Mouse (Mus musculus) frontal cortex, postnatal 36 days (tissue): ENCODE data around the gene Lzts3.

Experiments
- DNase-seq, 2 experiments: peaks; one replicate each; pipeline ENCODE4 v3.0.0; 2022; ENCODE audit warnings: low spot score in 2 of 2

The Lzts3 gene

GRCm38 (mm10) chr2:130635847-130636246 is 6.8 kb downstream of the Lzts3 start:
- DNase-seq = no peak

GRCm38 (mm10) chr2:130634739-130635411 is 7.7 kb downstream of the Lzts3 start:
- DNase-seq = no peak

GRCm38 (mm10) chr2:130634006-130634738 is 8.4 kb downstream of the Lzts3 start:
- no peak for DNase-seq

- DNase-seq = no peak
These were observed 9.5 kb downstream of the Lzts3 start for GRCm38 (mm10) chr2:130632887-130633675.

- DNase-seq = no peak
These were observed 10.2 kb downstream of the Lzts3 start for GRCm38 (mm10) chr2:130632416-130632815.

- DNase-seq = peak; percentile 92 to 93
These were observed 12.8 kb downstream of the Lzts3 start, which contains the start of the genes Fastkd5 and Ubox5 for GRCm38 (mm10) chr2:130629839-130630203. Fastkd5 (minus strand) TSS chr2:130630027. Ubox5 (minus strand) TSS chr2:130630038.

- DNase-seq = no peak
These were observed 13.3 kb downstream of the Lzts3 start for GRCm38 (mm10) chr2:130629080-130629838.

- no peak for DNase-seq
These were observed 14.2 kb downstream of the Lzts3 start for GRCm38 (mm10) chr2:130628424-130628823.

GRCm38 (mm10) chr2:130618972-130619371 is 23.6 kb downstream of the Lzts3 start:
- no peak for DNase-seq

- no peak for DNase-seq
These were observed 29.5 kb downstream of the Lzts3 start for GRCm38 (mm10) chr2:130613091-130613490.

- DNase-seq = no peak
These were observed 40.4 kb downstream of the Lzts3 start for GRCm38 (mm10) chr2:130602195-130602594.

GRCm38 (mm10) chr2:130598399-130598798 is 44.2 kb downstream of the Lzts3 start:
- DNase-seq = no peak

- peak in 1 of 2 experiments; percentile 66 for DNase-seq
These were observed 45.0 kb downstream of the Lzts3 start for GRCm38 (mm10) chr2:130597601-130598010.

GRCm38 (mm10) chr2:130595596-130595995 is 47.0 kb downstream of the Lzts3 start:
- no peak for DNase-seq

- DNase-seq = no peak
These were observed 51.6 kb downstream of the Lzts3 start for GRCm38 (mm10) chr2:130591016-130591415.

- DNase-seq = no peak
These were observed 52.8 kb downstream of the Lzts3 start for GRCm38 (mm10) chr2:130589761-130590160.

- no peak for DNase-seq
These were observed 53.4 kb downstream of the Lzts3 start for GRCm38 (mm10) chr2:130589157-130589556.

- DNase-seq = no peak
These were observed 54.2 kb downstream of the Lzts3 start for GRCm38 (mm10) chr2:130588373-130588772.

GRCm38 (mm10) chr2:130586016-130586415 is 56.6 kb downstream of the Lzts3 start:
- peak in 1 of 2 experiments; percentile 75 for DNase-seq

GRCm38 (mm10) chr2:130583902-130584560 is 58.6 kb downstream of the Lzts3 start:
- DNase-seq = no peak
